Mouse (Mus musculus) liver, embryonic 18 days (tissue): ENCODE results near the gene Zfp644. TPM values are rescaled to one million over a fixed set of nuclear protein-coding genes. Genes with fewer than 3 reads are reported as not detected.

Source experiments
- polyA plus RNA-seq: library from polyadenylated mRNA; depleted of rRNA; stranded (reverse); fragments of >200 nt; gene quantifications from 2 replicates; pipeline ENCODE4 v1.2.3, GENCODE M21; 2012; rRNA removed

The Zfp644 gene
- 8.7 and 9.1 TPM in 2 replicates for polyA plus RNA-seq

DNA sequence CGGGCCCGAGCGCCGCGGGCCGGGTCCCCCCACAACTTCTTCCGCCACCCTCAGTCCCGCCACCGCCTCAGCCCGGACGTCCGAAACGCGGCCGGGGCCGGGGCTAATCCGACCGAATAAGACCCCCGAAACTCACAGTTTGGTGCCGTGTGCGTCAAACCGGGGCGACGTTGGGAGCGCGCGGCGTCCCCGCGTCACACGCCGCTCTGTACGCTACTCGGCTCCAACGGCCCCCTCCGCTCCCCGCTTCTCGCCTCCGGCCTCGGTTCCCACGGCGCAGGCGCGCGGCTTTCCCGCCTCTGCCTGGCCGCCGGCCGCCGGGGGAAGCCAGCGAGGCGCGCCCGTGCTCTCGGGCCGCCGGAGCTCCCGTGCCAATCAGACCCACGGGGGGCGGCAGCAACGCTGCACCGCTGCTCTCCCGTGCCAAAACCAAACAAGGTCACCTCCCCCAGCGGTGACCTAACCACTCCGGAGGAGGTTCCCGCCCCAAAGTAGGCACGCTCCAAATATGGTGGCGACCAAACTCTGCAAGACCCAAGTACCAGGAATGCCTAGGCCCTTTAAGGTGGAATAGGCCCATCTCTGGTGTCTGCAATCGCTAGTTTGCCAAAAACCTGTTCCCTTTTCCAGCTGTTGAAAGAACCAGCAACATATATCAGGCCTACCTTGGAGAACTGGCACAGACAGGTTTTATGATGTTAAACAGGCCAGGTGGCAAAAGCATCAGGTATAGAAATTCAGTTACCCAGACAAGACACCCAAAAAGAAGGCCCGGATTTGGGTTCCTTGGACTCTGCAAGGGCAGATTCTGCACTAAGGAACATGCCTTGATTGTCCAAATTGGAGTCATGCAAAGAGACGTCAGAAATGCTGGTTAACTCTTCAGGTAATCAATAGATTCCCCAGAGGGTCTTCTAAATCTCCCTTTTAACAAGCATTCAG lies at the start of gene Zfp644:
TSS of gene Zfp644 (minus strand) at position 892 of the 942 bp plus-strand sequence.

DNA sequence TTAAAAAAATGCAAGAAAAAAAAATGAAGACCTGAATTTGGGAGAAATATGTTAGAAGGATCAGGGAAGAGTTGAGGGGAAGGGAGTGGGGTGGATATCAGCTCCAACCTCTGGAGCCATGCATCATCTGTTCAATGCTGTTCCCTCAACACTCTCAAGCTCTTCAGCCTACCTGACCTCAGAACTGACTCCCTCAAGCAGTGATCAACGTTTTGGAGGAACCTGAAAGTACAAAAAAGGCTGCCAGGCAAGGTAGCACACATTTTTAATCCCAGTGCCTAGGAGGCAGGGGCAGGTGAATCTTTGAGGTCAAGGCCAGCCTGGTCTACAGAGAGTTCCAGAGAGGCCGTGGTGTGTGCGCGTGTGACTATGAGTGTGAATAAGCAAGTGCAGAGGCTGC lies 88.3 kb downstream of the Zfp644 start, which contains the start of gene Gm17304:
TSS of gene Gm17304 (plus strand) at position 301 of the 400 bp plus-strand sequence.

Other genes with a start within 250 kb of the Zfp644 start
- gene Barhl2, start 239.1 kb downstream of the Zfp644 start, polyA plus RNA-seq = not detected in 2 replicates
- not detected in 2 replicates for gene Gm17304, start 88.2 kb downstream of the Zfp644 start, polyA plus RNA-seq
- 0.01 and 0.02 TPM in 2 replicates for gene Hfm1, start 229.0 kb upstream of the Zfp644 start, polyA plus RNA-seq